Mouse (Mus musculus) heart, adult 11 months (tissue): ENCODE measurements around the gene Gfra1.

Source experiments
- DNase-seq: peaks from one replicate; pipeline ENCODE4 v3.0.0; 2022

Gene Gfra1

GRCm38 (mm10) chr19:58441246-58441645 is 14.5 kb downstream of the Gfra1 start:
- no peak for DNase-seq

- no peak for DNase-seq
Measured at GRCm38 (mm10) chr19:58438762-58439161, 16.9 kb downstream of the Gfra1 start.

- DNase-seq, result no peak
Measured at GRCm38 (mm10) chr19:58437441-58438071, 18.2 kb downstream of the Gfra1 start.

GRCm38 (mm10) chr19:58436874-58437273 is 18.8 kb downstream of the Gfra1 start:
- DNase-seq, result no peak

GRCm38 (mm10) chr19:58435877-58436276 is 19.8 kb downstream of the Gfra1 start:
- DNase-seq, result no peak

- no peak for DNase-seq
Measured at GRCm38 (mm10) chr19:58432840-58433239, 22.9 kb downstream of the Gfra1 start.

- peak; percentile 92 for DNase-seq
Measured at GRCm38 (mm10) chr19:58428546-58428945, 27.2 kb downstream of the Gfra1 start.

- no peak for DNase-seq
Measured at GRCm38 (mm10) chr19:58427348-58427747, 28.4 kb downstream of the Gfra1 start.

- DNase-seq, result no peak
Measured at GRCm38 (mm10) chr19:58424928-58425327, 30.8 kb downstream of the Gfra1 start.

GRCm38 (mm10) chr19:58424179-58424578 is 31.5 kb downstream of the Gfra1 start:
- DNase-seq, result peak; percentile 94

- DNase-seq, result peak; percentile 96
Measured at GRCm38 (mm10) chr19:58422916-58423493, 32.7 kb downstream of the Gfra1 start.

- no peak for DNase-seq
Measured at GRCm38 (mm10) chr19:58419685-58420084, 36.0 kb downstream of the Gfra1 start.

- DNase-seq, result no peak
Measured at GRCm38 (mm10) chr19:58419278-58419677, 36.4 kb downstream of the Gfra1 start.

GRCm38 (mm10) chr19:58415173-58415572 is 40.5 kb downstream of the Gfra1 start:
- no peak for DNase-seq

GRCm38 (mm10) chr19:58414733-58415132 is 41.0 kb downstream of the Gfra1 start:
- DNase-seq, result no peak

- no peak for DNase-seq
Measured at GRCm38 (mm10) chr19:58413290-58413689, 42.4 kb downstream of the Gfra1 start.

- DNase-seq, result no peak
Measured at GRCm38 (mm10) chr19:58412811-58413210, 42.9 kb downstream of the Gfra1 start.

- DNase-seq, result no peak
Measured at GRCm38 (mm10) chr19:58406726-58407125, 49.0 kb downstream of the Gfra1 start.

- no peak for DNase-seq
Measured at GRCm38 (mm10) chr19:58400224-58400623, 55.5 kb downstream of the Gfra1 start.

GRCm38 (mm10) chr19:58399166-58399565 is 56.5 kb downstream of the Gfra1 start:
- no peak for DNase-seq

- no peak for DNase-seq
Measured at GRCm38 (mm10) chr19:58396604-58396984, 59.1 kb downstream of the Gfra1 start.

GRCm38 (mm10) chr19:58395785-58396603 is 59.7 kb downstream of the Gfra1 start:
- no peak for DNase-seq

- DNase-seq, result no peak
Measured at GRCm38 (mm10) chr19:58393121-58393520, 62.6 kb downstream of the Gfra1 start.

- DNase-seq, result no peak
Measured at GRCm38 (mm10) chr19:58391796-58392195, 63.9 kb downstream of the Gfra1 start.
